Mouse (Mus musculus) kidney, adult 11 months (tissue): ENCODE measurements at regions not wholly inside any gene's neighbourhood (a gene's known extent, or its start where the extent isn't known, plus 50 kb on each side); places are given as distances from the start of the nearest gene placed in this dataset.

Source experiments
- DNase-seq: peaks from one replicate; pipeline ENCODE4 v3.0.0; 2022

DNA sequence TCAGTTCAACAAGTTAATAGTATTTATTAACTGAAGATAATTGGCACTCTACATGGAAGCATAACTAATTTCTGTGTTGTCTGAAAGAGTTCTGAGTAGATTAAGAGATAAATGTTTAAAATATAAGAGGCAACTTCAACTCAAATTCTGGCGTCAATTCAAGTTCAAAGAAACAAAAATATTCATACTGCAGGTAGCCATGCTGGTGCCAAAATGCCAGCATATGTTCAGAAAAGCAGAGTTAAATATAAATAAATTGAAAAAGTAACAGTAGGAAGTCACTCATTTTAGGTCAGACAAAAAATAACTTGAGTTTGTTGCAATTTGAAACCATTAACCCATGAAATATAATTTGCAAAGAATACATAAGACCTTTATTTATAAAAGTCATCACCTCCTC, 1786.5 kb downstream of the Olfm4 start:
- no peak for DNase-seq

DNA sequence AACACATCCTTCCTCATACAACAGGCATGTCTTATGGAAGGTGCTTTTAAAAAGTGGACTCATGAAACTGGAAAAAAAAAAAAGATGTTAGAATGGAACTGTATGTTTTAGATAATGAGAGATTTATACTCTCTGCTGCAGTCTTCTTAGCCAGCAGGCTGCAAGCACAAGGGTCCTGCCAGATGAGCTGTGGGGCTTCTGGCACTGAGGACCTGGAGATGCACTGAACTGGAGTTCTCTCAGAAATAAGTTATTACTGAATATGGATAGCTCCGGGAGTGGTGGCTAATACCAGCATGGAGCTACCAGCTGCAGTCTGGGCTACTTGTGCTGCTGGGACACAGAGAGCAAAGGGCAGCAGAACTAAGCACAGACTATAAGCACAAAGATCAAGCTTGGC, 1787.9 kb downstream of the Olfm4 start:
- DNase-seq = no peak

DNA sequence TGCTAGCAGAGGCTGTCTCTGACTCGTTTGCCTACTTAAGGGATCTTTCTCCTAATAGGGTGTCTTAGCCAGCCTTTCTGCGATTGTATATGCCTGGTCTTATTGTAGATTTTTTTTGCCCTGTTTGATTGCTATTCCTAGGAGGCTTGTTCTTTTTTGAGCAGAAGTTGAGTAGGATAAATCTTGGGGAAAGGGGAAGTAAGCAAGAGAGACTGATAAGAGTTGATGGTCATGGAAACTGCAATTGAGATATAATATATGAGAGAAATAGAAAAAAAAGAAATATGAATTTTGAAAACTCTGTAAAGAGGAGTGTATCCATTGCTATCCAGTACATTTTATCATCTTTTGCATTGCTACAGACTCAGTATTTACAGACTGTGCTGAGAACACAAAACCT, 1805.0 kb downstream of the Olfm4 start:
- no peak for DNase-seq

DNA sequence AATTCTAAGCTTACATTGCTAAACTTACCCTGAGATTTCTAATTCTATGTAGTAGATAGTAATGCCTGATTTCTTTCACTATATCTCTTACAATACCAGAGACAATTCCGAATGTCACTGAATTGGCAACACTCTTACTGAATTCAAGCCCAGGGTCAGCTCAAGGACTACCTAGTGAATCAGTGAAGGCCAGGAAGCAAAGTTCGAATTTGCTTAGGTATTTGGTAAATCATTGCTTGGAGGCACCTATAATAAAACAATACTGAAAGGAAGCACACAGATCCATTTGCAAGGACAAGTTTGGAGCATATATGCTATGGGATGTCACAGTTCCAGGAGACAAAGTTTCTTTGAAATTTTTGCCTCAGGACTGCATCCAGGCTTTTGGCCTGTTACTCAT, 1839.9 kb downstream of the Olfm4 start:
- peak; percentile 34 for DNase-seq

DNA sequence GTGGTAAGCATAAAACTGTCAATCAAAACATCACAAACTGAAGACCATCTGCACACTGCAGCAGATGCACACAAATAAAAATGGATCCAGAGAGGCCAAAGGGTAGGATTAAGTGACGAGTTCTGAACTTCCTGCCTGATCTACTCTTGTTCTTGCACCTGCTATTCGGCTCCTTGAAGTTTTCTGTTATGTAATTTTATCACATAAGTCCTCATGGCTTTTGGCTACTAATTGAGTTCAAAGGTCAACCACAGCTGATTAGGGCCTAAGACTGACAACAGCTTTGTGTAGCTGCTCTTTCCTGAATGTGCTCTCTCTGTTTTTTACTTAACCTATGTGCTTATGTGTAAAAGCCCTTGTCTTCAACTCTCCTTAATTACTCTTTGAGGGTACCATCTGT, 1874.7 kb downstream of the Olfm4 start:
- DNase-seq = no peak

DNA sequence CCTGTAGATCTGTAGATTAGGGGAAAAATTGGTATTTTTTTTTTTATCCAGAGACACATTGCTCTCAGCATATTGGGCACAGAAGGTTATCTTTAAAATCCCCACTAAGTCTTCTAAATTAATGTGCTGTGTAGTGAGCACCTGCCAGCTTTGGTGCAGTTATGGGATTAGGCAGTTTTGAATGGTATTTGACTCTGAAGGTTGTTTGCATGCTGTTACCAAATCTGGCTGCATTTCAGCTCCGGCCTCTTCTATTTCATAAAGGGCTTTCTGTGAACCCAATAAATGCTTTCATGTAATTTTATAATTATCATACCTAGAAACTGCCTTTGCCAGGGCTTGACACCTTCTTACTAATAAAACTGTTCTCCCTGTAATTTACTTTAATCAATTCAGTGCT, 1886.5 kb downstream of the Olfm4 start:
- DNase-seq = no peak
